Mouse (Mus musculus): Measurements from ENCODE around the gene Oxt. TPM values are rescaled to one million over a fixed set of nuclear protein-coding genes. Genes with fewer than 3 reads are reported as not detected.
"Not testable (repeated sequence)": the region's sequence is repeated elsewhere in the genome, so short reads cannot be mapped to it uniquely, and the experiment has no call there.

Gene Oxt
- total and polyA plus RNA-seq, 2 experiments from 2014 or later, result 4.0 to 8.1 TPM

DNA sequence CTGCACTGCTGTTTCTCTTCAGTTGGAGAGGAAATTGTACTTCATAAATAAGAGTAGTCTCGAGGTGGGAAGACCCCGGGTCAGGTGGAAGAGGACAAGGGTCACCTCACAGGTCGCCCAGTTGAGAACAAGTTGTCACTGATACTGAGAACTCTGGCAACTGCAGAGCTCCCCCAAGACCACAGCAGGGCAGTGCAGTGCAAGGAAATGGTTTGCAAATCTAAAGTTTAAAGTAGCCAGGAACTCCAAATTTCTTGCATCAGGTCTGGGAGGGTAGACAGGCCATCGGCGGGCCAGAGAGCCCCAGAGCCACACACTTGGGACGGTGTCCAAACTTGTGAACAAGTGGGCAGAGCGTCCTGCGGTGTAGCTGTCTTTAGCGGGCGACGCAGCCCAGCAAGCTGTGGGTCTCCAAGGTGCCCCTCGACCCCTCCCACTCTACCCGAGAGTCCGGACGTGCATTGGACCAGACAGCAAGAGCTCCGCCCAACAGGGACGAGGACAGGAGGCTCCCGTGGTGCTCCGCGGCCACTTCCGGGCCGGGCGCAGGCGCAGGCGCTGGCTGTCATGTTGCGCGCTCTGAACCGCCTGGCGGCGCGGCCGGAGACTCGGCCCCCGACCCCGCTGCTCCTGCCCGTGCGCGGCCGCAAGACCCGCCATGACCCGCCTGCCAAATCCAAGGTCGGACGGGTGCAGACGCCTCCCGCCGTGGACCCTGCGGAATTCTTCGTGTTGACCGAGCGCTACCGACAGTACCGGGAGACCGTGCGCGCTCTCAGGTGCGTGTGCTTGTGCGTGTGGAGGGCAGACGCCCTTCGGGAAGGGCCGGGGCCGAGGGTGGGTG lies 12.5 kb upstream of the Oxt start, which contains the start of gene Mrps26:
Gene Mrps26 (plus strand): TSS at position 531 of the 844 bp plus-strand sequence.
- WGBS, result under 1% methylated on average over 61 of the region's 61 CpGs
- peak within 1 kb of the TSS; percentile 45; the same call in 1 of the 2 replicates for H3K27ac ChIP-seq (ENCODE audit: low read depth, low read length)

DNA sequence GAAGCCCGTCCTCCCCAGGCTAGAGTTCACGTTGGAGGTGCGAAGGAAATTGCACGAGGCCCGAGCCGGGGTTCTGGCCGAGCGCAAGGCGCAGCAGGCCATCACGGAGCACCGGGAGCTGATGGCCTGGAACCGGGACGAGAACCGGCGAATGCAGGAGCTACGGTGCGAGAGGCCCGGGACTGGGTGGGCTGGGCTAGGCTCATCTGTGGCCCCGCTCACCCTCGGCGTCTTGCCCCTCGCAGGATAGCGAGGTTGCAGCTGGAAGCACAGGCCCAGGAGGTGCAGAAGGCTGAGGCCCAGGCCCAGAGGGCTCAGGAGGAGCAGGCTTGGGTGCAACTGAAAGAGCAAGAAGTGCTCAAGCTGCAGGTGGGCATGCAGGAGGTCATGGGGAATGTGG lies 11.9 kb upstream of the Oxt start:
- under 1% methylated on average over 23 of the region's 23 CpGs for WGBS
- no peak for DNase-seq
- Histone ChIP-seq H3K4me1 (ENCODE audit: insufficient read depth) (peaks cover 7% of the 10 kb centered on the region), H3K9ac (peak overlapping the region; percentile 90), H3K36me3 (ENCODE audit: insufficient read depth) (peaks cover 18% of the 10 kb centered on the region), H3K9me3 (ENCODE audit: low read length) (no peaks in the 10 kb centered on the region), H3K27ac (ENCODE audit: low read depth, low read length) (peak overlapping the region; percentile 45; the same call in 1 of the 2 replicates), H3K4me2 (ENCODE audit: low read depth) (peak overlapping the region; percentile 84), H3K27me3 (ENCODE audit: insufficient read depth, low read length) (no peaks in the 10 kb centered on the region), H3K4me3 (ENCODE audit: low read depth, low read length) (peak overlapping the region; percentile 82)
- TF ChIP-seq CTCF (IDR thresholded peaks at IDR 0.05; ENCODE audit: low read depth), result no peak
- no peak; the same call in none of the 2 replicates for ATAC-seq

More for the DNA sequence above, 12.5 kb upstream of the Oxt start, which contains the start of gene Mrps26:
- peaks cover 18% of the 10 kb centered on the region for H3K36me3 ChIP-seq (ENCODE audit: insufficient read depth)
- H3K4me1 ChIP-seq (ENCODE audit: insufficient read depth), result peaks cover 7% of the 10 kb centered on the region
- H3K4me2 ChIP-seq (ENCODE audit: low read depth), result peak within 1 kb of the TSS; percentile 84
- peak; percentile 92 for DNase-seq
- H3K9me3 ChIP-seq (ENCODE audit: low read length), result no peaks in the 10 kb centered on the region
- H3K9ac ChIP-seq, result peak within 1 kb of the TSS; percentile 90
- H3K4me3 ChIP-seq (ENCODE audit: low read depth, low read length), result peak within 1 kb of the TSS; percentile 82
- H3K27me3 ChIP-seq (ENCODE audit: insufficient read depth, low read length), result no peaks in the 10 kb centered on the region
- peak; percentile 99 for ATAC-seq
- TF ChIP-seq CTCF (IDR thresholded peaks at IDR 0.05; ENCODE audit: low read depth), result peak; percentile 52

DNA sequence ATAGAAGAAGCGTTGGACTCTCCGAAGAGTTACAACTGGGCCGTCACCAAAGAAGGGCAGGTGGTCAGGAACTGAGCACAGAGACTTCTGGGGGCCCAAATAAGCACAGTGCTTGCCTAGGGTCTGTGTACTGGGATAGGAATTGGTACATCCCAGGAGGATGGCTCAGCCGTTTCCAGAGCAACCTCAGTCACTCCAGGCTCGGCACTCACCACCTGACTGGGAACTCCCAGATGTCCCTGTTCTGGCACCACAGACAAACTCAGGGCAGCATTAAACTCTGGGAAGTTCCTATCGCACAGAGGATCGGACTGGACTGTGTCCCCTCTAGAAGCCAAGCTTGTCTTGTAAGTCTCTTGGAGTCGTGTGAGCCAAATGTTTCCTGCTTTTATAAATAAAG lies 11.0 kb upstream of the Oxt start:
- H3K9me3 ChIP-seq (ENCODE audit: low read length), result no peaks in the 10 kb centered on the region
- H3K4me1 ChIP-seq (ENCODE audit: insufficient read depth), result peaks cover 7% of the 10 kb centered on the region
- H3K4me2 ChIP-seq (ENCODE audit: low read depth), result peak overlapping the region; percentile 84
- no peak overlapping the region for H3K9ac ChIP-seq
- no peaks in the 10 kb centered on the region for H3K27me3 ChIP-seq (ENCODE audit: insufficient read depth, low read length)
- 82% methylated on average over 8 of the region's 8 CpGs for WGBS
- DNase-seq, result no peak
- TF ChIP-seq CTCF (IDR thresholded peaks at IDR 0.05; ENCODE audit: low read depth), result no peak
- no peak for ATAC-seq
- H3K27ac ChIP-seq (ENCODE audit: low read depth, low read length), result no peak overlapping the region
- peaks cover 18% of the 10 kb centered on the region for H3K36me3 ChIP-seq (ENCODE audit: insufficient read depth)
- no peak overlapping the region for H3K4me3 ChIP-seq (ENCODE audit: low read depth, low read length)

DNA sequence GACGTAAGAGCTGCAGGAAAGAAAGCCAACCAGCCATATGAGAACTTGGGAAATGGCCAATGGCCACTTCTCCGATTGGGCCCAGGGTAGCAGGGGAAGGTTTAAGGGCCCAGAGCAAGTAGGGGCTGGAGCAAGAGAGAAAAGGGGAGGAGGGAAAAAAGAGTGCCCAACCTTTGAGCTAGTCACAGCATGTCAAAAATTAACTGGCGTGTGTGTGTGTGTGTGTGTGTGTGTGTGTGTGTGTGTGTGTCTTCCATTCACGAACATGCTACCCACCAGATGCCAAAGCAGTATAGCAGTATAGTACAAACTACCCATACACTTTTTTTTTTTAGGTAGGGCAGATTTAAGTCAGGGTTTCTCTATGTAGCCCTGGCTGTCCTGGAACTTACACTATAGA lies 7.1 kb upstream of the Oxt start:
- DNase-seq (no peak), ATAC-seq (no peak)
- H3K9ac ChIP-seq, result no peak overlapping the region
- H3K4me2 ChIP-seq (ENCODE audit: low read depth), result no peak overlapping the region
- H3K4me3 ChIP-seq (ENCODE audit: low read depth, low read length), result no peak overlapping the region
- WGBS, result 72% methylated on average over 4 of the region's 4 CpGs
- TF ChIP-seq CTCF (IDR thresholded peaks at IDR 0.05; ENCODE audit: low read depth), result no peak
- peaks cover 7% of the 10 kb centered on the region for H3K4me1 ChIP-seq (ENCODE audit: insufficient read depth)
- H3K9me3 ChIP-seq (ENCODE audit: low read length), result no peaks in the 10 kb centered on the region
- H3K27ac ChIP-seq (ENCODE audit: low read depth, low read length), result no peak overlapping the region
- H3K27me3 ChIP-seq (ENCODE audit: insufficient read depth, low read length), result no peaks in the 10 kb centered on the region
- H3K36me3 ChIP-seq (ENCODE audit: insufficient read depth), result peaks cover 18% of the 10 kb centered on the region

DNA sequence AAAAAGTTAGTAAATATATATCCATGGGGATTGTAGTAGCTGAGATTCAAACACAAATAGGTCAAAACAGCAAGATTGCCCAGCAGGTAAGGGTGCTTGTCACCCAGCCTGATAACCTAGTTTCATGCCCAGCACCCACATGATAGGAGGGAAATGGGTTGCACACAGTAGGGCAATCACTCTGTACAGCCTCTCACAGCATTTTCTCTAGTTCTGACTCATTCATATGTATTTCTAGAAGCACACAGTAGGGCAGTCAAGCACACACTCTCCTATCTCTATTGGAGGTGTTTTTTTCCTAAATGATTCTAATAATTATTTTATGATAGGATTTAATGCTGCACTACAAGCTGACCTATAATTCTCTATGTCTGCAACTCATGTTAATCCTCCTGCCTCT lies 6.0 kb upstream of the Oxt start:
- no peak for TF ChIP-seq CTCF (IDR thresholded peaks at IDR 0.05; ENCODE audit: low read depth)
- Histone ChIP-seq H3K27ac (ENCODE audit: low read depth, low read length) (no peak overlapping the region), H3K27me3 (ENCODE audit: insufficient read depth, low read length) (no peaks in the 10 kb centered on the region)

DNA sequence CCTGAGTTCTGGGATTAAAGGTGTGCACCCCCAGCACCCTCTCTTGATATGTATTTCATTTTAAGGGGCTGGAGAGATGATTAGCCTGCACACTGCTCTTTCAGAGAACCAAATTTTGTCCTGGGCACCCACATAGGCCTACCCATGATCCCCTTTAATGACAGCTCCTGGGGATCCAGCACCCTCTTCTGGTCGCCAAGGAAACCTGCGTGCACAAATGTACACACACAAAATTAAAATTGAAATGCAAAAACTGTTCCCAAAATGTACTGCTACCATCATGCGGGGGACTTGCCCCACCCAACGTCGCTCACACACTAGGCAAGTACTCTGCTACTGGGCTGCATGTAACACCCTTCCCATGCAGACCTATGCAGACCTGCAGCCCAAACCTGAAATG lies 1.0 kb upstream of the Oxt start:
- no peak overlapping the region for H3K27ac ChIP-seq (ENCODE audit: low read depth, low read length)
- no peaks in the 10 kb centered on the region for H3K36me3 ChIP-seq (ENCODE audit: insufficient read depth)
- no peak for TF ChIP-seq CTCF (IDR thresholded peaks at IDR 0.05; ENCODE audit: low read depth)
- no peak overlapping the region for H3K4me3 ChIP-seq (ENCODE audit: low read depth, low read length)
- H3K27me3 ChIP-seq (ENCODE audit: insufficient read depth, low read length), result peaks cover 37% of the 10 kb centered on the region
- H3K9ac ChIP-seq, result no peak overlapping the region
- H3K4me2 ChIP-seq (ENCODE audit: low read depth), result no peak overlapping the region
- WGBS, result 88% methylated on average over 5 of the region's 5 CpGs
- ATAC-seq, result no peak
- no peaks in the 10 kb centered on the region for H3K9me3 ChIP-seq (ENCODE audit: low read length)
- DNase-seq, result no peak
- H3K4me1 ChIP-seq (ENCODE audit: insufficient read depth), result no peaks in the 10 kb centered on the region

More for the DNA sequence above, 6.0 kb upstream of the Oxt start:
- peaks cover 2% of the 10 kb centered on the region for H3K4me1 ChIP-seq (ENCODE audit: insufficient read depth)
- no peak overlapping the region for H3K4me3 ChIP-seq (ENCODE audit: low read depth, low read length)
- H3K9me3 ChIP-seq (ENCODE audit: low read length), result no peaks in the 10 kb centered on the region
- H3K4me2 ChIP-seq (ENCODE audit: low read depth), result no peak overlapping the region
- peaks cover 18% of the 10 kb centered on the region for H3K36me3 ChIP-seq (ENCODE audit: insufficient read depth)
- DNase-seq (no peak), ATAC-seq (no peak)
- no peak overlapping the region for H3K9ac ChIP-seq

DNA sequence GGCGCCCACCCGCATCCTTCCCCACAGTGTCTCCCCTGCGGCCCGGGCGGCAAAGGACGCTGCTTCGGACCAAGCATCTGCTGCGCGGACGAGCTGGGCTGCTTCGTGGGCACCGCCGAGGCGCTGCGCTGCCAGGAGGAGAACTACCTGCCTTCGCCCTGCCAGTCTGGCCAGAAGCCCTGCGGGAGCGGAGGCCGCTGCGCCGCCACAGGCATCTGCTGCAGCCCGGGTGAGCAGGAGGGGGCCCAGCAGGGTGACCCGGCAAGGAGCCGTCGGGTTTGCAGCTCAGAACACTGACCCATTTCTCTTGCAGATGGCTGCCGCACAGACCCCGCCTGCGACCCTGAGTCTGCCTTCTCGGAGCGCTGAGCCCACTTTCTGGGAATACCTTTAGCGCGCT lies 591 bp downstream of the Oxt start:
- Histone ChIP-seq H3K4me2 (ENCODE audit: low read depth) (peak overlapping the region; percentile 43), H3K9ac (peak overlapping the region; percentile 22; the same call in 1 of the 2 replicates), H3K27me3 (ENCODE audit: insufficient read depth, low read length) (peaks cover 52% of the 10 kb centered on the region), H3K4me3 (ENCODE audit: low read depth, low read length) (peak overlapping the region; percentile 25)
- WGBS, result 4% methylated on average over 31 of the region's 32 CpGs
- DNase-seq; H3K27ac ChIP-seq (ENCODE audit: low read depth, low read length); H3K9me3 ChIP-seq (ENCODE audit: low read length); ATAC-seq; H3K36me3 ChIP-seq (ENCODE audit: insufficient read depth); H3K4me1 ChIP-seq (ENCODE audit: insufficient read depth): not testable (repeated sequence)

Measured in forebrain, postnatal 0 days (tissue).